Comparison of ENCODE assay signal across 8 mouse cellular contexts in genomic region chr10:40638823-40639819, GRCm38 (mm10). TPM values are rescaled to one million over a fixed set of nuclear protein-coding genes. Genes with fewer than 3 reads are reported as not detected.
A peak's percentile ranks its signal among the peaks of the same experiment; 100 is the strongest.
DNase-seq lines count a peak whose midpoint lies in the region; ATAC-seq and TF ChIP-seq lines count a peak whose summit lies in the region.

No protein-coding gene starts in this region.

- H3K4me1 ChIP-seq in forebrain, embryonic 13.5 days, result peaks cover 14% of the 10 kb centered on the region
- no peaks in the 10 kb centered on the region for H3K4me1 ChIP-seq in midbrain, postnatal 0 days (ENCODE audit: insufficient read depth, low read length)

- intact Hi-C loops in left cerebral cortex, adult 2 months (cut with DNase I), result loop anchor here (1.0 to 5.0 kb wide), 6 partner anchors 20 to 332 kb away; partner anchors contain the start of genes Cdc40 and Wasf1
- intact Hi-C loops in left cerebral cortex, postnatal 10 days (cut with DNase I), result no loop called here
- intact Hi-C loops in heart, postnatal 25 days (cut with DNase I), result no loop called here

- H3K27me3 ChIP-seq in forebrain, embryonic 13.5 days, result no peaks in the 10 kb centered on the region
- no peaks in the 10 kb centered on the region for H3K27me3 ChIP-seq in midbrain, postnatal 0 days (ENCODE audit: insufficient read depth, low read length)

- TF ChIP-seq CTCF in left cerebral cortex, adult 2 months (IDR thresholded peaks at IDR 0.05), result peak; percentile 3; the same call in 1 of the 2 replicates
- TF ChIP-seq CTCF in brain, embryonic 14.5 days (IDR thresholded peaks at IDR 0.05; ENCODE audit: borderline replicate concordance, extremely low read depth, insufficient read depth, insufficient read length), result peak; percentile 27; the same call in 1 of the 2 replicates
- peak; percentile 47 for TF ChIP-seq CTCF in midbrain, postnatal 0 days (IDR thresholded peaks at IDR 0.05)

- H3K9me3 ChIP-seq in forebrain, embryonic 13.5 days (replicated peaks), result no peaks in the 10 kb centered on the region
- H3K9me3 ChIP-seq in midbrain, postnatal 0 days (ENCODE audit: low read length), result no peaks in the 10 kb centered on the region

- no peak overlapping the region for H3K9ac ChIP-seq in forebrain, embryonic 13.5 days
- no peak overlapping the region for H3K9ac ChIP-seq in midbrain, postnatal 0 days (replicated peaks; ENCODE audit: low read length, poor library complexity, severe bottlenecking)

- H3K4me3 ChIP-seq in left cerebral cortex, adult 2 months, result no peak overlapping the region
- no peak overlapping the region for H3K4me3 ChIP-seq in forebrain, embryonic 13.5 days
- no peak overlapping the region for H3K4me3 ChIP-seq in midbrain, postnatal 0 days (ENCODE audit: low read depth, low read length)

- no peak overlapping the region for H3K4me2 ChIP-seq in forebrain, embryonic 13.5 days
- H3K4me2 ChIP-seq in midbrain, postnatal 0 days (ENCODE audit: low read depth, low read length, poor library complexity, severe bottlenecking), result no peak overlapping the region

- no peaks in the 10 kb centered on the region for H3K36me3 ChIP-seq in forebrain, embryonic 13.5 days (ENCODE audit: poor library complexity, severe bottlenecking)
- H3K36me3 ChIP-seq in midbrain, postnatal 0 days (ENCODE audit: insufficient read depth, low read length), result no peaks in the 10 kb centered on the region

- 0 out of 2 replicates have a peak, but pooled peaks have one; percentile 8 for ATAC-seq in forebrain, embryonic 13.5 days
- peak; percentile 44; the same call in 1 of the 2 replicates for ATAC-seq in midbrain, postnatal 0 days (ENCODE audit: low FRiP score)
- no peak for ATAC-seq in megakaryocyte-erythroid progenitor cell, adult 5-6 weeks (replicated peaks; ENCODE audit: low FRiP score, low TSS enrichment, poor library complexity, severe bottlenecking)

- no peak for TF ChIP-seq POLR2A in brain, embryonic 14.5 days (IDR thresholded peaks at IDR 0.05; ENCODE audit: borderline replicate concordance, extremely low read depth, insufficient read depth, insufficient read length, poor library complexity, severe bottlenecking)

- 58% methylated on average over 26 of the region's 26 CpGs for WGBS in forebrain, embryonic 13.5 days
- 48% methylated on average over 26 of the region's 26 CpGs for WGBS in midbrain, postnatal 0 days

- DNase-seq in left cerebral cortex, adult 2 months (ENCODE audit: extremely low spot score in 1 of 2, low spot score in 2 of 2), result peak in 1 of 2 experiments; percentile 44
- DNase-seq in left cerebral cortex, postnatal 10 days (ENCODE audit: extremely low spot score in 1 of 2, low spot score in 2 of 2), result no peak
- peak; percentile 45 for DNase-seq in brain, embryonic 14.5 days (ENCODE audit: low read depth)
- peak; percentile 47 for DNase-seq in midbrain, postnatal 0 days (ENCODE audit: low spot score)
- DNase-seq in heart, postnatal 25 days (ENCODE audit: low spot score), result no peak
- DNase-seq in kidney, postnatal 14 days, result no peak

- peak overlapping the region; percentile 94 for H3K27ac ChIP-seq in left cerebral cortex, adult 2 months
- H3K27ac ChIP-seq in forebrain, embryonic 13.5 days, result no peak overlapping the region
- no peak overlapping the region for H3K27ac ChIP-seq in midbrain, postnatal 0 days (ENCODE audit: low read depth, low read length)

RNA-seq across cellular contexts. Expression of gene Ddo, which starts 9.3 kb away (rescaled TPM):
- total RNA-seq in left cerebral cortex, adult 2 months (2021), result 10 to 100 TPM; 12.9 to 13.5 TPM
- total RNA-seq in left cerebral cortex, postnatal 10 days (2021), result 1 to 10 TPM; 4.8 to 5.1 TPM
- polyA plus RNA-seq in brain, embryonic 14.5 days (2012; rRNA removed), result 0.69 and 0.83 TPM in 2 replicates
- 0.25 and 0.44 TPM in 2 replicates for polyA plus RNA-seq in forebrain, embryonic 13.5 days (2015; fragmentation: Nextera tagmentation; extraction: Ambion mirVana)
- total RNA-seq in midbrain, postnatal 0 days (2014; rRNA removed), result 2.5 and 2.8 TPM in 2 replicates
- polyA plus RNA-seq in midbrain, postnatal 0 days (2015; fragmentation: Nextera tagmentation; extraction: Ambion mirVana), result 1.9 and 2.1 TPM in 2 replicates
- total RNA-seq in heart, postnatal 25 days (2021), result 10 to 100 TPM; 39.0 to 39.4 TPM
- total RNA-seq in megakaryocyte-erythroid progenitor cell, adult 5-6 weeks (2014; fragmentation: Nextera tagmentation), result not detected in 2 replicates
- total RNA-seq in megakaryocyte-erythroid progenitor cell, adult 5-6 weeks (2017), result not detected in 2 replicates

RNA-seq across cellular contexts. Expression of gene Mettl24, which starts 44.0 kb away (rescaled TPM):
- total RNA-seq in left cerebral cortex, adult 2 months (2021), result 1 to 10 TPM; 1.6 to 2.8 TPM
- 1 to 10 TPM in 1 of 2 experiments, under 1 TPM in 1; 0.99 to 1.1 TPM for total RNA-seq in left cerebral cortex, postnatal 10 days (2021)
- 0.19 and 0.26 TPM in 2 replicates for polyA plus RNA-seq in brain, embryonic 14.5 days (2012; rRNA removed)
- polyA plus RNA-seq in forebrain, embryonic 13.5 days (2015; fragmentation: Nextera tagmentation; extraction: Ambion mirVana), result 0.21 and 0.34 TPM in 2 replicates
- total RNA-seq in midbrain, postnatal 0 days (2014; rRNA removed), result not detected in 2 replicates
- 0.98 and 1.1 TPM in 2 replicates for polyA plus RNA-seq in midbrain, postnatal 0 days (2015; fragmentation: Nextera tagmentation; extraction: Ambion mirVana)
- 1 to 10 TPM; 1.2 to 1.6 TPM for total RNA-seq in heart, postnatal 25 days (2021)
- total RNA-seq in megakaryocyte-erythroid progenitor cell, adult 5-6 weeks (2014; fragmentation: Nextera tagmentation), result not detected in 2 replicates
- total RNA-seq in megakaryocyte-erythroid progenitor cell, adult 5-6 weeks (2017), result not detected in 2 replicates

Comparison
In these comparisons a context has a peak if more than half of its experiments do, and no peak if none do; other contexts are left out.
1. DNase-seq: peak in brain, embryonic 14.5 days (single experiment) and midbrain, postnatal 0 days (single experiment); none in left cerebral cortex, postnatal 10 days (0 of 2), heart, postnatal 25 days (single experiment) and kidney, postnatal 14 days (single experiment).
2. Peak in every context shown above with its lines, with median percentiles within 50 percentile points of each other: CTCF ChIP-seq.